Mouse (Mus musculus): ENCODE measurements at regions not wholly inside any gene's neighbourhood (a gene's known extent, or its start where the extent isn't known, plus 50 kb on each side); places are given as distances from the start of the nearest gene placed in this dataset.

DNA sequence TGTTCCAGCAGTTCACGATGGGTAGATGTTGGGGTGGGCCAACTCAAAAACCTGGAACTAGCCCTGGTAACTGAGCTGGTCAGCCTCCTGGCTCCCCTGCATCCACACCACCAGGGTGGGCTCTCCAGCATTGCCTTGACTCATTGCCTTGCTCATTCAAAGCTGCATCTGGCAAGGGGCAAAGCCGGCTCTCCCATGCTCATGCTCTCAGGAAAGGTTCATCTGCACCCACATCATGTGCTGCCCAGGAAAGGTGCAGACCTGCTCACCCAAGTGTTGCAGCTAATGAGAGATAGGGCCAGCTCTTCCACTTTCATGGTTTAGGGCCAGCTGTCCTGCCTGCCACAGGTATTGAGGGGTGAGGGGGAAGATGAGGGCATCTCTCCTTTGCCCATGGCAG lies 437.9 kb downstream of the Glrx3 start:
- TF ChIP-seq CTCF (IDR thresholded peaks at IDR 0.05; ENCODE audit: control insufficient read depth, insufficient read depth, insufficient read length) (no peak), MYOG (IDR thresholded peaks at IDR 0.05; ENCODE audit: control insufficient read depth, extremely low read depth, insufficient read length) (no peak)

All from C2C12 (cell line).